In genomic region chr5:131548932-131549563, GRCm38 (mm10) we compare ENCODE assay signal across 11 mouse cellular contexts.
DNase-seq lines count a peak whose midpoint lies in the region; ATAC-seq lines count a peak whose summit lies in the region.
"Had no signal": no experiment of that assay in that cellular context is flagged by ENCODE, and none has a peak within 500 bp of the region (broad histone marks: within the 10 kb centered on the region; RNA-seq: fewer than 3 reads in every experiment).

No protein-coding gene starts in this region.

- H3K4me2 ChIP-seq in intestine, embryonic 14.5 days (ENCODE audit: low read length): peak overlapping the region; percentile 14; the same call in 1 of the 2 replicates
- H3K4me2 ChIP-seq in intestine, embryonic 15.5 days (replicated peaks): no peak overlapping the region
- 0 out of 2 replicates have a peak overlapping the region, but pooled peaks have one; percentile 6 for H3K4me2 ChIP-seq in hindbrain, embryonic 13.5 days
- peak overlapping the region; percentile 6; the same call in 1 of the 2 replicates for H3K4me2 ChIP-seq in neural tube, embryonic 11.5 days (ENCODE audit: low read depth)
- H3K4me2 ChIP-seq: embryonic facial prominence, embryonic 15.5 days had no signal

- WGBS in intestine, embryonic 14.5 days: 17% methylated on average over 17 of the region's 17 CpGs
- 26% methylated on average over 17 of the region's 17 CpGs for WGBS in intestine, embryonic 15.5 days
- WGBS in hindbrain, embryonic 13.5 days: 18% methylated on average over 17 of the region's 17 CpGs
- WGBS in neural tube, embryonic 11.5 days: 7% methylated on average over 17 of the region's 17 CpGs

- no peak overlapping the region for H3K4me3 ChIP-seq in intestine, embryonic 14.5 days (ENCODE audit: low read depth, low read length)
- no peak overlapping the region for H3K4me3 ChIP-seq in intestine, embryonic 15.5 days (replicated peaks)
- H3K4me3 ChIP-seq in hindbrain, embryonic 13.5 days: no peak overlapping the region
- H3K4me3 ChIP-seq in neural tube, embryonic 11.5 days (ENCODE audit: low read depth, low read length): no peak overlapping the region
- H3K4me3 ChIP-seq: embryonic facial prominence, embryonic 15.5 days had no signal

- H3K36me3 ChIP-seq in intestine, embryonic 14.5 days (ENCODE audit: control insufficient read depth, insufficient read depth, low read length): no peaks in the 10 kb centered on the region
- no peaks in the 10 kb centered on the region for H3K36me3 ChIP-seq in intestine, embryonic 15.5 days
- no peaks in the 10 kb centered on the region for H3K36me3 ChIP-seq in hindbrain, embryonic 13.5 days
- H3K36me3 ChIP-seq in neural tube, embryonic 11.5 days (ENCODE audit: control insufficient read depth, insufficient read depth, low read length): no peaks in the 10 kb centered on the region
- H3K36me3 ChIP-seq: embryonic facial prominence, embryonic 15.5 days had no signal

- no peak overlapping the region for H3K9ac ChIP-seq in intestine, embryonic 14.5 days (ENCODE audit: low read length)
- no peak overlapping the region for H3K9ac ChIP-seq in intestine, embryonic 15.5 days
- H3K9ac ChIP-seq in hindbrain, embryonic 13.5 days: no peak overlapping the region
- H3K9ac ChIP-seq in neural tube, embryonic 11.5 days (ENCODE audit: low read length): no peak overlapping the region
- H3K9ac ChIP-seq: embryonic facial prominence, embryonic 15.5 days had no signal

- DNase-seq in intestine, embryonic 14.5 days (ENCODE audit: low spot score): no peak
- DNase-seq in embryo, embryonic 11 days: peak; percentile 58
- peak; percentile 60 for DNase-seq in neural tube, embryonic 11.5 days (ENCODE audit: low spot score)
- no peak for DNase-seq in cerebellum, adult 11 months
- no peak for DNase-seq in urinary bladder, postnatal 14 days (ENCODE audit: low spot score)
- DNase-seq in layer of hippocampus, postnatal 10 days (ENCODE audit: low spot score in 2 of 2): no peak
- DNase-seq: kidney, adult 18-20 months had no signal

- no peaks in the 10 kb centered on the region for H3K27me3 ChIP-seq in intestine, embryonic 14.5 days (replicated peaks; ENCODE audit: control insufficient read depth, insufficient read depth, low read length)
- H3K27me3 ChIP-seq in intestine, embryonic 15.5 days (replicated peaks): no peaks in the 10 kb centered on the region
- no peaks in the 10 kb centered on the region for H3K27me3 ChIP-seq in hindbrain, embryonic 13.5 days
- H3K27me3 ChIP-seq in neural tube, embryonic 11.5 days (ENCODE audit: control insufficient read depth, insufficient read depth, low read length): 0 out of 2 replicates have a peak, but pooled peaks cover 4% of the 10 kb centered on the region
- H3K27me3 ChIP-seq: embryonic facial prominence, embryonic 15.5 days had no signal

- no peaks in the 10 kb centered on the region for H3K9me3 ChIP-seq in intestine, embryonic 14.5 days (ENCODE audit: control insufficient read depth, low read length)
- H3K9me3 ChIP-seq in intestine, embryonic 15.5 days: no peaks in the 10 kb centered on the region
- H3K9me3 ChIP-seq in hindbrain, embryonic 13.5 days: no peaks in the 10 kb centered on the region
- no peaks in the 10 kb centered on the region for H3K9me3 ChIP-seq in neural tube, embryonic 11.5 days (ENCODE audit: control insufficient read depth, low read length)
- H3K9me3 ChIP-seq: embryonic facial prominence, embryonic 15.5 days had no signal

- H3K4me1 ChIP-seq in intestine, embryonic 14.5 days (replicated peaks; ENCODE audit: control insufficient read depth, insufficient read depth, low read length): no peaks in the 10 kb centered on the region
- H3K4me1 ChIP-seq in intestine, embryonic 15.5 days (replicated peaks): 0 out of 2 replicates have a peak, but pooled peaks cover 4% of the 10 kb centered on the region
- peaks cover 39% of the 10 kb centered on the region for H3K4me1 ChIP-seq in hindbrain, embryonic 13.5 days (replicated peaks)
- peaks cover 3% of the 10 kb centered on the region for H3K4me1 ChIP-seq in neural tube, embryonic 11.5 days (ENCODE audit: control insufficient read depth, insufficient read depth, low read length)

- no peak for ATAC-seq in intestine, embryonic 14.5 days (replicated peaks; ENCODE audit: low FRiP score, low TSS enrichment, low read depth)
- ATAC-seq in intestine, embryonic 15.5 days: no peak
- ATAC-seq in hindbrain, embryonic 13.5 days (ENCODE audit: low FRiP score): 0 out of 2 replicates have a peak, but pooled peaks have one; percentile 61
- no peak for ATAC-seq in neural tube, embryonic 11.5 days (ENCODE audit: insufficient read depth, low FRiP score, low TSS enrichment)
- ATAC-seq: CD4-positive, CD25-positive, alpha-beta regulatory T cell, adult 4 months had no signal

- no peak overlapping the region for H3K27ac ChIP-seq in intestine, embryonic 14.5 days (ENCODE audit: low read depth)
- H3K27ac ChIP-seq in intestine, embryonic 15.5 days: no peak overlapping the region
- peak overlapping the region; percentile 77; the same call in 1 of the 2 replicates for H3K27ac ChIP-seq in hindbrain, embryonic 13.5 days
- H3K27ac ChIP-seq in neural tube, embryonic 11.5 days (ENCODE audit: low read depth, low read length): no peak overlapping the region
- H3K27ac ChIP-seq: embryonic facial prominence, embryonic 15.5 days had no signal

Comparison
In these comparisons a context has a peak if more than half of its experiments do, and no peak if none do; other contexts are left out.
1. DNase-seq: peak in embryo, embryonic 11 days (single experiment) and neural tube, embryonic 11.5 days (single experiment); none in intestine, embryonic 14.5 days (single experiment), cerebellum, adult 11 months (single experiment), urinary bladder, postnatal 14 days (single experiment) and layer of hippocampus, postnatal 10 days (0 of 2).